Mouse (Mus musculus) kidney, adult 2 months (tissue): ENCODE data around the gene Mettl9.

Source experiments
- CTCF ChIP-seq: fragments of 200-500 bp; conservative IDR thresholded peaks from 2 replicates; pipeline ENCODE4 v1.5.1; 2011; ENCODE audit warnings: low read depth, mild to moderate bottlenecking, control low read depth, low read length, moderate library complexity, mixed read lengths; ENCODE audit not compliant: insufficient read depth, insufficient read length
- POLR2A ChIP-seq: fragments of 200-500 bp; IDR thresholded peaks from one replicate; pipeline ENCODE4 v1.6.1; 2011; ENCODE audit warnings: low read depth, low read length, control low read depth

- no peak for TF ChIP-seq POLR2A
- TF ChIP-seq CTCF, result no peak
Measured at GRCm38 (mm10) chr7:121082949-121083513, 48.8 kb downstream of the Mettl9 start.
